Mouse (Mus musculus) megakaryocyte, embryonic 14.5 days (primary cell): ENCODE results near the gene Cdc37l1. TPM values are rescaled to one million over a fixed set of nuclear protein-coding genes. Genes with fewer than 3 reads are reported as not detected.
"Not testable (repeated sequence)": the region's sequence is repeated elsewhere in the genome, so short reads cannot be mapped to it uniquely, and the experiment has no call there.

Experiments used
- H3K27me3 ChIP-seq: replicated peaks from 2 replicates; pipeline ENCODE3; 2012; ENCODE audit warnings: inconsistent platforms
- H3K36me3 ChIP-seq: replicated peaks from 2 replicates; pipeline ENCODE3; 2012; ENCODE audit warnings: low read length, inconsistent platforms, mixed read lengths
- H3K4me1 ChIP-seq: 2 replicates; pipeline ENCODE4 v1.6.1; 2012; ENCODE audit warnings: inconsistent platforms
- H3K4me3 ChIP-seq: replicated peaks from 2 replicates; pipeline ENCODE3; 2012; ENCODE audit warnings: moderate library complexity, mild to moderate bottlenecking, inconsistent platforms
- H3K9me3 ChIP-seq: 2 replicates; pipeline ENCODE4 v1.6.1; 2012; ENCODE audit warnings: inconsistent platforms
- FLI1 ChIP-seq: IDR thresholded peaks from 2 replicates; pipeline ENCODE4 v1.6.1; 2012; ENCODE audit warnings: low read length, inconsistent platforms, mixed read lengths
- GATA1 ChIP-seq: IDR thresholded peaks from 3 replicates; pipeline ENCODE4 v1.6.1; 2012; ENCODE audit warnings: mixed read lengths, low read length, inconsistent platforms, borderline replicate concordance
- polyA plus RNA-seq: library from polyadenylated mRNA; stranded (reverse); fragments of >175 nt; gene quantifications from 2 replicates; pipeline ENCODE4 v1.2.3, GENCODE M21; 2012; ENCODE audit warnings: low replicate concordance; ENCODE audit not compliant: insufficient read depth

Gene Cdc37l1
- polyA plus RNA-seq, 1 experiment, result 2.2 TPM

DNA sequence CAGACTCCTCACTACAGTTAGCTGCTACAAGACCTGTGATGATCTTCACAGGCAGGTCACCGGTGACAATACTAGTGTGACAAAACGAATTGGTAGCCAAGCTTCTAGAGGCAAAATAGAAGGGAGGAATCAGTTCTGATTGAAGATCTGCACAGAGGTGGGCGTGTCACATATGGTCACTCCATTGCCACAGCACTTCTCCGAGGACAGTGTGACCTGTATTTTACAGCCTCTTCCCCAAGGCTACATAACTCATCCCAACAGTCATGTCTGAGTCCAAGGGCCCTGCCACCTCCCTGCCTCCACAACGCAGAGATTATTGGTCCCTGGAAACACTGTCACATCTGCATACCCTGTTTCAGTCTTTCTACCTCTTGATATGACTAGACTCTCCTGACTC lies 20.9 kb upstream of the Cdc37l1 start:
- Histone ChIP-seq H3K4me3 (no peak overlapping the region), H3K4me1 (peaks cover 29% of the 10 kb centered on the region), H3K36me3 (peaks cover 17% of the 10 kb centered on the region), H3K27me3 (peaks cover 2% of the 10 kb centered on the region), H3K9me3 (no peaks in the 10 kb centered on the region)
- TF ChIP-seq GATA1 (no peak), FLI1 (no peak)

DNA sequence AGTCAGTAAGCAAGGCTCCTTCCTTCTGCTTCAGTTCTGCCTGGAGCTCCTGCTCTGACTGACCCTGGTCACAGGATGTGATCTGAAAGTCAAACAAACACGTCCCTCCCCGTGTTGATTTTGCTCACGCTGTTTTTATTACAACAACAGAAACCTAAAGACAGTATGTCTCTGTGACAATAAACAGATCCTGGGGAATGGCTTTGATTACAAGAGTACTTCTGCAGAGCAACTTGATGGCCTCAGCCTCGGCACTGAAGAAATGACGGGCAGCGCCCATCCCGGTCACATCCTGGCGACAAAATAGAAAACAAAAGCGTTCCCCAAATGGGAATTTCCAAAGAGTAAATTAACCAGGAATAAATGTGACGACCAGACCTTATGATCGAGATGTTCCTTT lies 19.9 kb upstream of the Cdc37l1 start:
- H3K27me3 ChIP-seq, result peaks cover 11% of the 10 kb centered on the region
- TF ChIP-seq FLI1 (no peak), GATA1 (no peak)

DNA sequence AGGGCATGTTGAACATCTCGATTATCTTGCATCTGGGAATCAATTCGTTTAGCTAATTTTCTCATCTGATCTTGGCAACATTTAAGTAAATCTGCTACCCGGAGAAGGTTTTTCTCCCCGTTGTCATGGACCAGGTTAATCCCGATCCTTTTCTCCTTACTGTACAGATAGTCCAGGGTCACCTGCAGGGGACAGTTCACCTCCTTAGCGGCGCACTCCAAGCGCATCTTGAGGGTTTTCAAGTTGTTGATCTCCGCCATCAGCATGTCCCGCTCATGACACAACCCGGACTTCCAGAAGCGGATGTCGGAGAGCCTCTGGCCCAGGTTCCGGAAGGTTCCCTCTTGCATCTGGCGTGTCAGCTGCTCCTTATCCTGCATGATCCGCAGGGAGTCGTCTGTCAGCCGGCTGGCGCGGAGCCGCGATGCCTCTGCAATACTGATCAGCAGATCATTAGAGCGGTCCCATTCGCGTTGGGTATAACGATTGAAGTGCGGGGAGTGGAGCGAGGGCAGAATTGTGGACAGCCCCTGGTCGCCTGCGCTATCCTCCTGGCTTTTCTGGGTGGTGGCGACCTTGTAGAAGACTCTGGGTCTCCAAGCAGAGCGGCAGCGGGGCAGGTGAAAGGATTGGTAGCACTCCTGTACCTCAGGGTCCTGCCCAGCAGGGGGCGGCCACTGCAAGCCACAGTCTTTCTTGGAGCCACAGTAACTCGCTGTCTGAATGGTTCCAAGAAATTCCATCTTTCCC lies 15.1 kb upstream of the Cdc37l1 start:
- peaks cover 9% of the 10 kb centered on the region for H3K9me3 ChIP-seq
- peaks cover 13% of the 10 kb centered on the region for H3K27me3 ChIP-seq
- H3K4me1 ChIP-seq, result peaks cover 8% of the 10 kb centered on the region
- no peaks in the 10 kb centered on the region for H3K36me3 ChIP-seq
- H3K4me3 ChIP-seq, result peak overlapping the region; percentile 87
- TF ChIP-seq FLI1 (no peak), GATA1 (no peak)

More for the DNA sequence above, 19.9 kb upstream of the Cdc37l1 start:
- H3K4me3 ChIP-seq, result no peak overlapping the region
- peaks cover 25% of the 10 kb centered on the region for H3K4me1 ChIP-seq
- H3K9me3 ChIP-seq, result peaks cover 9% of the 10 kb centered on the region
- peaks cover 17% of the 10 kb centered on the region for H3K36me3 ChIP-seq

DNA sequence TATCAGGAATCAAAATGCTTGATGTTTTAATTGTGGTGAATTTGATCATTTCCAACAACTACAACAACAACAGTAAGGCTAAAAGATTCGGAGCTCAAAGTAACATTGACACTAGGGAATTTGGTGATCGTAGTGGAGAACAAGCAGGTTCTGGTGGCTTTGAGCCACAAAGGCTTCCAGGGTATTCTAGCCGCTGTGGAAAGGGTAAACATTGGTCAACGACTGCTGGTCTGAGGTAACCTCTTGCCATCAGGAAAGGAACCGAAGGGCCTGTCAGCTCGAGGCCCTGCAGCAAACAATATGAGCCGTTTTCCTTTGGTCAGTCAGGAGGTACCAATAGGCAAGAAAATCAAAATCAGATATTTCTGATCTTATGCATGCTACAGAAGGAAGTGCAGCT lies 7.5 kb upstream of the Cdc37l1 start:
- Histone ChIP-seq H3K9me3 (no peaks in the 10 kb centered on the region), H3K4me1 (peaks cover 6% of the 10 kb centered on the region; the same call in 1 of the 2 replicates), H3K27me3 (no peaks in the 10 kb centered on the region), H3K4me3 (no peak overlapping the region), H3K36me3 (no peaks in the 10 kb centered on the region)
- TF ChIP-seq GATA1 (no peak), FLI1 (no peak)

- H3K27me3 ChIP-seq, result no peaks in the 10 kb centered on the region
These were observed 637 bp upstream of the Cdc37l1 start for GRCm38 (mm10) chr19:28989515-28989914.

DNA sequence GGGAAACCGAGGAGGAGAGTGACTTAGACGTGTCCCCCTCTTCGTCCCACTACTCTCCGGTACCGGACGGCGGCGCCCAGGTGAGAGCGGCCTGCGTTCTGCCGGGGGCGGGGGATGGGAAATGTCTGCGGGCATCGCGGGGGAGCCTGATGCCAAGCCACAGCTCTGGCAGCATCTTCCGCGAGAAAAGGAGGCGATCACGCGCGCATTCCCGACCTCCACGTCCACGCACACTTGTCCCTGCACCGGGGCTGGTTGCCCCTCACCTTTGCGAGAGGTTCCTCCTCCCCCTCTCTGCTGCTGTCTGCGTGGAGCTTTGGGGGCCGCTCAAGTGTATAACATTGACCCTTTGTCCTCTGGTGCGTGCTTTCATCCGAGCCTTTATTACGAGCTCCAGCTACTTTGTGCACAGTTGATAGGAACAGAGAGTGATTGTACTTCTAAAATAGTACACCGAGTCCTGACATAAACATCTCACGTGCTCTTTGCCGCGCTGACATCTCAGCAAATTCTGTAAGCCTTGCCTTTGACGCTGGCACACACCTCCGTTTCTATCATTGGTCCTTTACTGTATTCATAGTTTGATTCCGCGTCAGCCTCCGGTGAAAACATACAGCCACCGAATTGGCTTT lies 554 bp downstream of the Cdc37l1 start:
- H3K4me1 ChIP-seq, result peaks cover 47% of the 10 kb centered on the region
- TF ChIP-seq GATA1 (no peak), FLI1 (no peak)
- H3K36me3 ChIP-seq, result peaks cover 32% of the 10 kb centered on the region
- H3K4me3 ChIP-seq, result peak overlapping the region; percentile 100
- no peaks in the 10 kb centered on the region for H3K9me3 ChIP-seq
- no peaks in the 10 kb centered on the region for H3K27me3 ChIP-seq

More at GRCm38 (mm10) chr19:28989515-28989914, 637 bp upstream of the Cdc37l1 start:
- Histone ChIP-seq H3K9me3 (no peaks in the 10 kb centered on the region), H3K4me3 (peak overlapping the region; percentile 100), H3K36me3 (peaks cover 20% of the 10 kb centered on the region), H3K4me1 (peaks cover 36% of the 10 kb centered on the region)
- TF ChIP-seq FLI1, result no peak
- no peak for TF ChIP-seq GATA1

DNA sequence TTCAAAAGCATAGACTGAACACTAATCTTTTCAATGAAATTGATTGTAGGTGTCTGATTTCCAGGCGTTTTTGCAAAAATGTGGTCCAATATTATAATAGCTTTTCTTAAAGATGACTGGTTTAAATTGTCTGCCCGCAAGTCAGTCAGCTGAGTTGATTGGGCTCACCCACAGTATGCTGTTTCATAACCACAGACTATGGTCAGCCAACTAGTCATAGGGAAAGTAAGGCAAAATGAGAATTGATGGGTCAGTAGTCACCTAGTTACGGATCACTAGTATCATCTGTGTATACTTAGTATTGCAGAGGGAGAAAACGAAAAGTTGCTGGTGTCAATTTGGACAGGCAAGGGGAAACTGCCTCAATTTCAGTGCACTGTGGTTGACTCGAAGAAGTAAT lies 1.2 kb downstream of the Cdc37l1 start:
- Histone ChIP-seq H3K4me1 (peaks cover 50% of the 10 kb centered on the region), H3K9me3 (no peaks in the 10 kb centered on the region), H3K27me3 (no peaks in the 10 kb centered on the region), H3K36me3 (peaks cover 39% of the 10 kb centered on the region), H3K4me3 (peak overlapping the region; percentile 100)
- TF ChIP-seq GATA1, result no peak
- TF ChIP-seq FLI1, result no peak

DNA sequence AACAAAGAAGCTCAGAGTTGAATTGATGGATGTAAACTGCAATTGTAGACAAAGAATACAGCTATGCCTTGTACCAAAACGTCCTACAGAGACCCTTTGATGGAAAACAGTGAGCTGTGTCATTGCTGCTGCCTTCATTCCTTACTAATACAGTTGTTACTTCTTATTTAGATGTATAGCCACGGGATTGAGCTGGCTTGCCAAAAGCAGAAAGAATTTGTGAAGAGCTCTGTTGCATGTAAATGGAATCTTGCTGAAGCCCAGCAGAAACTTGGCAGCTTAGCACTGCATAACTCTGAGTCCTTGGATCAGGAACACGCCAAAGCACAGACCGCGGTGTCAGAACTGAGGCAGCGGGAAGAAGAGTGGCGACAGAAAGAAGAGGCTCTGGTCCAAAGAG lies 4.7 kb downstream of the Cdc37l1 start:
- no peak overlapping the region for H3K4me3 ChIP-seq
- peaks cover 70% of the 10 kb centered on the region for H3K36me3 ChIP-seq
- H3K9me3 ChIP-seq, result no peaks in the 10 kb centered on the region
- TF ChIP-seq FLI1 (no peak), GATA1 (no peak)
- no peaks in the 10 kb centered on the region for H3K27me3 ChIP-seq
- peaks cover 31% of the 10 kb centered on the region for H3K4me1 ChIP-seq

GRCm38 (mm10) chr19:28995366-28995765 lies 5.2 kb downstream of the Cdc37l1 start:
- peaks cover 31% of the 10 kb centered on the region for H3K4me1 ChIP-seq
- no peak overlapping the region for H3K4me3 ChIP-seq
- H3K36me3 ChIP-seq, result peaks cover 75% of the 10 kb centered on the region
- H3K27me3 ChIP-seq, result no peaks in the 10 kb centered on the region
- TF ChIP-seq GATA1, result no peak
- TF ChIP-seq FLI1, result no peak
- no peaks in the 10 kb centered on the region for H3K9me3 ChIP-seq

DNA sequence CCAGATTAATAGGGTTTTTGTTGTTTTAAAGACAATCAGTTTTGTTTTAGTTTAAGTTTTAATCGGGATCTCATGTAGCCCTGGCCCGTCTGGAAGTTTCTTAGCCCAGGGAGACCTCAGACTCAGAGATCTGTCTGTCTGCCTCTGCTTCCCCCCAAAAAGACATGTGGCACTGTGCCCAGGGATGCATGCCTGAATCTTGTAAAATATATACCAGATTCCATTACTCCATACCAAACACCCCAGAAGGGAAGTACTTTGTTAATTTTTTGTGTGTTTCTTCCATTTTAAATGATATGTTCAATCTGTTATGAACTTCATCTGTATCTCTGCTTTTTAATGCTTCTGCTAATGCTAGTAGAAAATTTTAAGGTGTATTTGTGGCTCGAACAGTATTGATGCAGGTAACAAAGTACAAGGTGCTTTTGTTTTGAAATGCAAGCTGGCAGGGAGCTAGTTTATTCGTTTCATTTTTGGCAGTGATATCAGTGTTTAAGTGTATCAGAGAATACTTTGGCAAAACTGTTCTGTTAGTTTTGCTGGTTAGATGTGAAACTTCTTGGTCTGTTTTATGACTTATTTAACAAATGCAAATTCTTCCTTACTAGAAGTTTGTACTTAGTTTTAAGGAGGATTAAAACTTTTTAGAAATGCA lies 8.0 kb downstream of the Cdc37l1 start:
- Histone ChIP-seq H3K4me3 (no peak overlapping the region), H3K4me1 (peaks cover 17% of the 10 kb centered on the region), H3K27me3 (no peaks in the 10 kb centered on the region), H3K36me3 (peaks cover 93% of the 10 kb centered on the region), H3K9me3 (no peaks in the 10 kb centered on the region)
- no peak for TF ChIP-seq FLI1
- no peak for TF ChIP-seq GATA1

GRCm38 (mm10) chr19:29000321-29000720 lies 10.2 kb downstream of the Cdc37l1 start:
- peaks cover 83% of the 10 kb centered on the region for H3K36me3 ChIP-seq

More at GRCm38 (mm10) chr19:29000321-29000720, 10.2 kb downstream of the Cdc37l1 start:
- not testable (repeated sequence) for H3K9me3 ChIP-seq, H3K4me3 ChIP-seq, H3K27me3 ChIP-seq
- peaks cover 18% of the 10 kb centered on the region for H3K4me1 ChIP-seq
